Mouse (Mus musculus) layer of hippocampus, adult 8-10 months (tissue): Measurements from ENCODE around the gene Kcnh4. TPM values are rescaled to one million over a fixed set of nuclear protein-coding genes. Genes with fewer than 3 reads are reported as not detected.

Experiments used
- DNase-seq, 2 experiments: peaks; one replicate each; pipeline ENCODE4 v3.0.0; 2022; ENCODE audit warnings: low spot score in 2 of 2
- total RNA-seq, 4 experiments: library from RNA; stranded (reverse); gene quantifications; 2 replicates each; pipeline ENCODE4 v1.2.4; 2022

Gene Kcnh4
- total RNA-seq, 4 experiments from 2014 or later, result 2.3 to 3.4 (median 2.7) TPM

- no peak for DNase-seq
Measured at GRCm38 (mm10) chr11:100766726-100767125, 7.0 kb upstream of the Kcnh4 start.

GRCm38 (mm10) chr11:100762831-100763230, 3.1 kb upstream of the Kcnh4 start, which contains the start of gene Hcrt:
Gene Hcrt (minus strand): TSS chr11:100762931.
- DNase-seq, result no peak

- peak; percentile 78 to 90 for DNase-seq
Measured at GRCm38 (mm10) chr11:100761547-100762045, 1.9 kb upstream of the Kcnh4 start.

GRCm38 (mm10) chr11:100758707-100759610, 783 bp downstream of the Kcnh4 start:
- DNase-seq, result no peak

- no peak for DNase-seq
Measured at GRCm38 (mm10) chr11:100757566-100757965, 2.2 kb downstream of the Kcnh4 start.

- DNase-seq, result no peak
Measured at GRCm38 (mm10) chr11:100756476-100756875, 3.3 kb downstream of the Kcnh4 start.

- DNase-seq, result no peak
Measured at GRCm38 (mm10) chr11:100754693-100755057, 5.1 kb downstream of the Kcnh4 start.

- DNase-seq, result no peak
Measured at GRCm38 (mm10) chr11:100754021-100754692, 5.6 kb downstream of the Kcnh4 start.

GRCm38 (mm10) chr11:100752294-100752693, 7.4 kb downstream of the Kcnh4 start:
- no peak for DNase-seq

GRCm38 (mm10) chr11:100750127-100750526, 9.6 kb downstream of the Kcnh4 start:
- DNase-seq, result peak in 1 of 2 experiments; percentile 61

- no peak for DNase-seq
Measured at GRCm38 (mm10) chr11:100749469-100749868, 10.3 kb downstream of the Kcnh4 start.

GRCm38 (mm10) chr11:100748620-100749019, 11.1 kb downstream of the Kcnh4 start:
- DNase-seq, result no peak

GRCm38 (mm10) chr11:100747114-100747513, 12.6 kb downstream of the Kcnh4 start:
- no peak for DNase-seq

- DNase-seq, result no peak
Measured at GRCm38 (mm10) chr11:100746546-100746945, 13.2 kb downstream of the Kcnh4 start.

- DNase-seq, result no peak
Measured at GRCm38 (mm10) chr11:100745085-100745484, 14.7 kb downstream of the Kcnh4 start.

- no peak for DNase-seq
Measured at GRCm38 (mm10) chr11:100741348-100741747, 18.4 kb downstream of the Kcnh4 start.

- DNase-seq, result no peak
Measured at GRCm38 (mm10) chr11:100738749-100739148, 21.0 kb downstream of the Kcnh4 start.

- DNase-seq, result peak; percentile 99
Measured at GRCm38 (mm10) chr11:100738066-100738604, 21.6 kb downstream of the Kcnh4 start, which contains the start of gene Rab5c. Gene Rab5c (minus strand): TSS chr11:100738215.

- no peak for DNase-seq
Measured at GRCm38 (mm10) chr11:100737105-100737733, 22.5 kb downstream of the Kcnh4 start.

- no peak for DNase-seq
Measured at GRCm38 (mm10) chr11:100736746-100737080, 23.0 kb downstream of the Kcnh4 start.

- no peak for DNase-seq
Measured at GRCm38 (mm10) chr11:100735954-100736745, 23.6 kb downstream of the Kcnh4 start.
